Mouse (Mus musculus): ENCODE results near the gene Arid1b. TPM values are rescaled to one million over a fixed set of nuclear protein-coding genes. Genes with fewer than 3 reads are reported as not detected.

Arid1b gene
- polyA plus RNA-seq, 1 experiment = 99.0 TPM

DNA sequence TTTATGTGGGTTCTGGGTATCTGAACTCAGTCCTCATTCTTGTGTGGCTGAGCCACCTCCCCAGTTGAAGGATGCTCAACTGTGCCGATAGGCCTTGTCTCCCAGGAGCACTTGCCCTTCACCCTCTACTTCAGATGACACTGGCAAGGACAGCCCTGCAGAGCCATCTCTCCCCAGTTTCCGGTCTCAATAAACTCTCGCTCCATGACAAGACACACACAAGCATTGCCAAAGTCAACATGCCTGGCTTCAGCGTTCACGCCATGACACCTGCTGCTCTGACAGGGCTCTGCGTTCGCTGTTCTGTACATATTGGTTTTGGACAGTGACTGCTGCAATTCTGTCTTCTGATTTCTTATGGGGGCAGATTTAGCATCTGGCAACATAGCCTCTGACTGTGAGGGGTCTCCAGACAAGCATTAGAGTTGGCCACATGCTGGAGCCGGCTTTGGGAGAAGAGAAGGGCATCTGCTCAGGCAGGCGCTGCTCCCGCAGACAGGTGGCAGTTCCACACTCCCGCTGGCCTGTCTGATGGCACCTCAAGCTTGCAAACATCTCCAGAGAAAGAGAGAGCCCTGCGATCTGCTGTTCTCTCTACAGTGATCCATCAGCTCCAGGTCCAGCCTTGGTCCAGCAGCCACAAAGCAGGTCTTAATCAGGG lies 392.9 kb downstream of the Arid1b start:
- no peaks in the 10 kb centered on the region for H3K36me3 ChIP-seq (ENCODE audit: control insufficient read depth, insufficient read depth, low read length)
- H3K27ac ChIP-seq (ENCODE audit: control insufficient read depth, insufficient read depth, low read length) = no peak overlapping the region
- DNase-seq = no peak
- 96% methylated on average over 12 of the region's 12 CpGs for WGBS
- no peak overlapping the region for H3K4me3 ChIP-seq (ENCODE audit: control insufficient read depth, insufficient read depth, low read length)
- no peaks in the 10 kb centered on the region for H3K4me1 ChIP-seq (replicated peaks; ENCODE audit: control insufficient read depth, insufficient read depth, low read length)
- no peaks in the 10 kb centered on the region for H3K27me3 ChIP-seq (ENCODE audit: control insufficient read depth, insufficient read depth, low read length)
- no peak for TF ChIP-seq POLR2A (IDR thresholded peaks at IDR 0.05; ENCODE audit: control insufficient read depth, extremely low read depth, insufficient read depth, low read length, poor library complexity)
- no peak for TF ChIP-seq CTCF (IDR thresholded peaks at IDR 0.05; ENCODE audit: borderline replicate concordance, control insufficient read depth, extremely low read depth, insufficient read depth, low read length, poor library complexity)

DNA sequence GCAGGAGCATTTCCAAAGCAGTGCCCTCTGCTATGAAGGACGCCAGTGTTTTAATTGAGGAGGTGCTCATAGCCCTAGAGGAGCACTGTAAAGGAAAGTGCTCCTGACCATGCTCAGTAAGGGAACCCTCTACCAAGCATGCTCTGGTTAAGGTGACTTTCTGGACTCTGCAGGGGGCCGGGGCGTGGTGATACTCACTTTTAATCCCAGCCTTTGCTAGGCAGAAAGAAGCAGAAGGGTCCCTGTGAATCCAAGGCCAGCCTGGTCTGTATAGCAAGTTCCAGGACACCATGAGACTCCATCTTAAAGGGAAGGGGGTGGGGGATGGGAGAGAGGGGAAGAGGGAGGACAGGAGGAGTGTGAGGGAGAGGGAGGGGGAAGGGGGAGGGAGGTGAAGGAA lies 394.2 kb downstream of the Arid1b start:
- Histone ChIP-seq H3K27ac (ENCODE audit: control insufficient read depth, insufficient read depth, low read length) (no peak overlapping the region), H3K36me3 (ENCODE audit: control insufficient read depth, insufficient read depth, low read length) (no peaks in the 10 kb centered on the region), H3K4me3 (ENCODE audit: control insufficient read depth, insufficient read depth, low read length) (no peak overlapping the region), H3K27me3 (ENCODE audit: control insufficient read depth, insufficient read depth, low read length) (no peaks in the 10 kb centered on the region), H3K4me1 (replicated peaks; ENCODE audit: control insufficient read depth, insufficient read depth, low read length) (no peaks in the 10 kb centered on the region)
- no peak for DNase-seq
- WGBS = over 99% methylated on average over 3 of the region's 3 CpGs
- TF ChIP-seq POLR2A (IDR thresholded peaks at IDR 0.05; ENCODE audit: control insufficient read depth, extremely low read depth, insufficient read depth, low read length, poor library complexity) (no peak), CTCF (IDR thresholded peaks at IDR 0.05; ENCODE audit: borderline replicate concordance, control insufficient read depth, extremely low read depth, insufficient read depth, low read length, poor library complexity) (no peak)

DNA sequence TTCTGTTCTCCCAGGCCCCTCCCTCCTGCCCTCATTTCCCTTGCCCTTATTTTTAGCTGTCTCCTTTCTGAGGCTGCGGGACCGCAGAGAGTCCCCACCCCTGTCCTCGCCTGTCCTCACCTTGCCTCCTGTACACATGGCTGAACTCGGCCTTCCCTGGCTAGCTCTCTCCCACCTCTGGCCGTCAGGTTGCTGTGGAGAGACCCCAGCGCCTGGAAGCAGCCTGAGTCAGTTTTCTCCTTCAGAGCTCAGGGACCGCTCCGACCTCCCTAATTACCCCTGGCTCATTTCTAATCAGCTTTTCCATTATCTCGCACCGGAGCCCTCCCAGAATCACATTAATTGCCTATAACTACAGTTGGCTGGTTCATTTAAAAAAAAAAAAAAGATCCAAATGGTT lies 396.6 kb downstream of the Arid1b start:
- no peak for DNase-seq
- WGBS = 78% methylated on average over 10 of the region's 10 CpGs
- no peaks in the 10 kb centered on the region for H3K27me3 ChIP-seq (ENCODE audit: control insufficient read depth, insufficient read depth, low read length)
- H3K36me3 ChIP-seq (ENCODE audit: control insufficient read depth, insufficient read depth, low read length) = no peaks in the 10 kb centered on the region
- TF ChIP-seq POLR2A (IDR thresholded peaks at IDR 0.05; ENCODE audit: control insufficient read depth, extremely low read depth, insufficient read depth, low read length, poor library complexity) (no peak), CTCF (IDR thresholded peaks at IDR 0.05; ENCODE audit: borderline replicate concordance, control insufficient read depth, extremely low read depth, insufficient read depth, low read length, poor library complexity) (no peak)
- H3K27ac ChIP-seq (ENCODE audit: control insufficient read depth, insufficient read depth, low read length) = no peak overlapping the region
- H3K4me3 ChIP-seq (ENCODE audit: control insufficient read depth, insufficient read depth, low read length) = no peak overlapping the region
- no peaks in the 10 kb centered on the region for H3K4me1 ChIP-seq (replicated peaks; ENCODE audit: control insufficient read depth, insufficient read depth, low read length)

DNA sequence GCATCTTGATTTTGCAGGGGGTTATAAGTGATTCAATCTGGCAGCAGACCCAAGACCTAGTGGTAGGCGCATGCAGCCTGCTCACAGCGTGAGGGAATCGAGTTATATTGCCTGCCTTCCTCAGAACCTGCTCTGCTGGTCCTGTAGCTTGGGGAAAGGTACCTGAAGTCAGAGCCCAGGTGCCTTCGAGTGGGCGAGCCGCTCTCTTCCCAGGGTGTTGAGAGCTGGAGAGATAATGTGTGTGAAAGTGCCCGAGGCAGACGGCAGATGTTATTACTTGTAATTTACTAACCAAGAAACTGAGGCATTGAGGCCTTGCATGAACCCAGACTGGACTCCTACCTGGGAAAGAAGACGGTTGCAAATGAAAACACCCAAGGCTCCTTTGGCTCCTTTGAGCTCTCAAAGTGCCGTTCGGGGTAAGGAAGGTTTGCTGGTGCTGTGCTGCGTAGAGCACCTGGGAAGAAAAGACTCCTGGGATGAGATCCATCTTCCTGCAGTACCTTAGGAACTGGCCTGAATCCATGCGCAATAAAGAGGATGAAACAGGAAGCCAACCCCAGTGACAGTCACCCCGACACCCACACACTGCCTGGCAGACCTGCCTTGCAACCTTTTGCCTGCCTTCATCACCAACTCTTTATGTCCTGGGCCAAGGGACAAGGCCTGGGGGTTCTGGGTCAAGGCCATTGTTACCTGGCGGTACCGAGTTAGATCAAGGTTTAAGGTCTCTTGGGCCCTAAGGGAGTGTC lies 401.5 kb downstream of the Arid1b start:
- WGBS = 94% methylated on average over 16 of the region's 16 CpGs
- H3K4me1 ChIP-seq (replicated peaks; ENCODE audit: control insufficient read depth, insufficient read depth, low read length) = no peaks in the 10 kb centered on the region; the same call in 1 of the 2 replicates
- no peak overlapping the region for H3K4me3 ChIP-seq (ENCODE audit: control insufficient read depth, insufficient read depth, low read length)
- no peak for TF ChIP-seq POLR2A (IDR thresholded peaks at IDR 0.05; ENCODE audit: control insufficient read depth, extremely low read depth, insufficient read depth, low read length, poor library complexity)
- TF ChIP-seq CTCF (IDR thresholded peaks at IDR 0.05; ENCODE audit: borderline replicate concordance, control insufficient read depth, extremely low read depth, insufficient read depth, low read length, poor library complexity) = no peak
- no peaks in the 10 kb centered on the region for H3K36me3 ChIP-seq (ENCODE audit: control insufficient read depth, insufficient read depth, low read length)
- no peaks in the 10 kb centered on the region for H3K27me3 ChIP-seq (ENCODE audit: control insufficient read depth, insufficient read depth, low read length)
- no peak for DNase-seq
- no peak overlapping the region for H3K27ac ChIP-seq (ENCODE audit: control insufficient read depth, insufficient read depth, low read length)

DNA sequence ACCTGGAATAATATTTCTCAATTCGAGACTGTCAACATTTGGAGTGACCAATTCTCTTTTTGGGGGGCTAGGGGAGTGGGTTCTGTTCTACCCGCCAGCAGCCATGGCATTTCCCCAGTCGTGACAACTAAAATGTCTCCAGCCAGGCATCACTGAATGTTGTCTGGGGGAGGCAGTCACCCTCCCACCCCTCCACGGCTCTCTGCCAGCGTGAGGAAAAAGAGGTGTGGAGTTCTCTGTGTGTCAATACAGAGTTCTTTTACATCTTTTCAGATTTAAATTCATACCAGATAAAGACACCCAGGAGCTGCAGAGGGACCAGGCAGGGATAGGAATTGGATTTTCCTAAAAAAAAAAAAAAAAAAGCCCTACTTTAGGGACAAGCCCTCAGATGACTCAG lies 402.1 kb downstream of the Arid1b start:
- Histone ChIP-seq H3K36me3 (ENCODE audit: control insufficient read depth, insufficient read depth, low read length) (no peaks in the 10 kb centered on the region), H3K27me3 (ENCODE audit: control insufficient read depth, insufficient read depth, low read length) (no peaks in the 10 kb centered on the region), H3K4me1 (replicated peaks; ENCODE audit: control insufficient read depth, insufficient read depth, low read length) (no peaks in the 10 kb centered on the region; the same call in 1 of the 2 replicates), H3K4me3 (ENCODE audit: control insufficient read depth, insufficient read depth, low read length) (no peak overlapping the region), H3K27ac (ENCODE audit: control insufficient read depth, insufficient read depth, low read length) (no peak overlapping the region)
- 96% methylated on average over 5 of the region's 5 CpGs for WGBS
- TF ChIP-seq POLR2A (IDR thresholded peaks at IDR 0.05; ENCODE audit: control insufficient read depth, extremely low read depth, insufficient read depth, low read length, poor library complexity) = no peak
- TF ChIP-seq CTCF (IDR thresholded peaks at IDR 0.05; ENCODE audit: borderline replicate concordance, control insufficient read depth, extremely low read depth, insufficient read depth, low read length, poor library complexity) = no peak
- no peak for DNase-seq
